Mouse (Mus musculus) hematopoietic stem cell, adult 5-6 weeks (primary cell): ENCODE measurements around the gene Ipo7. TPM values are rescaled to one million over a fixed set of nuclear protein-coding genes. Genes with fewer than 3 reads are reported as not detected.
A peak's percentile ranks its signal among the peaks of the same experiment; 100 is the strongest.
"Not testable (repeated sequence)": the region's sequence is repeated elsewhere in the genome, so short reads cannot be mapped to it uniquely, and the experiment has no call there.

Source experiments
- ATAC-seq, 2 experiments: fragments of 125-278 bp in 1 of 2; replicated peaks in 1 of 2; 2 replicates each; pipeline ENCODE4 v1.8.0; 2016 to 2017; ENCODE audit warnings: inconsistent platforms in 2 of 2, mild to moderate bottlenecking in 2 of 2, moderate number of reproducible peaks in 2 of 2, low read depth in 1 of 2, moderate TSS enrichment in 1 of 2; ENCODE audit not compliant: low FRiP score in 2 of 2, poor library complexity in 2 of 2, severe bottlenecking in 2 of 2, insufficient read depth in 1 of 2, low TSS enrichment in 1 of 2
- total RNA-seq: library from RNA; stranded (forward); fragments of 172-1452, 232-1000 nt; gene quantifications from 2 replicates; pipeline ENCODE4 v1.2.3, GENCODE M21; 2017

Gene Ipo7
- total RNA-seq: 205 and 310 TPM in 2 replicates

DNA sequence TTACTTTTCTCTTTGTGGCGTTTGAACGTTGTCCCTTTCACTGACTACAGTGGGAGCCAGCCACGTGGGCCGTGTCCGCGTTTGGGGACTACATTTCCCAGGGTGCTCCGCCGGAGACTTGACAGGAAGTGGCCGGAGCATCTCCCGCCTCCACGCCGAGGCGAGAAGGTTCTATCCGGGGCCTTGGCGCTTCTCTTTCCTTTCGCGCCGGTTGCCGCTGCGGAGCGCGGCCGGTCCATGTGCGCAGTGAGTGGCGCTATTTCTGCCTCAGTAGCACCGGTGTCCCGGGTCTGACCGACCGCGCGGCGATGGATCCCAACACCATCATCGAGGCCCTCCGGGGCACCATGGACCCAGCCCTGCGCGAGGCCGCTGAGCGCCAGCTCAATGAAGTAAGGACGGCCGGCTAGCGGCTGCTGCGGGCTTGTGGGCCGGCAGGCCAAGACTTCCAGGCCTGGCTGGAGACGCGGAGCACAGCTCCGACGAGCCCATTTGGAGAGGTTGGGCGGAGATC is at the start of gene Ipo7:
Gene Ipo7 (plus strand): TSS at position 158 of the 514 bp plus-strand sequence.
- peak; percentile 99 for ATAC-seq

DNA sequence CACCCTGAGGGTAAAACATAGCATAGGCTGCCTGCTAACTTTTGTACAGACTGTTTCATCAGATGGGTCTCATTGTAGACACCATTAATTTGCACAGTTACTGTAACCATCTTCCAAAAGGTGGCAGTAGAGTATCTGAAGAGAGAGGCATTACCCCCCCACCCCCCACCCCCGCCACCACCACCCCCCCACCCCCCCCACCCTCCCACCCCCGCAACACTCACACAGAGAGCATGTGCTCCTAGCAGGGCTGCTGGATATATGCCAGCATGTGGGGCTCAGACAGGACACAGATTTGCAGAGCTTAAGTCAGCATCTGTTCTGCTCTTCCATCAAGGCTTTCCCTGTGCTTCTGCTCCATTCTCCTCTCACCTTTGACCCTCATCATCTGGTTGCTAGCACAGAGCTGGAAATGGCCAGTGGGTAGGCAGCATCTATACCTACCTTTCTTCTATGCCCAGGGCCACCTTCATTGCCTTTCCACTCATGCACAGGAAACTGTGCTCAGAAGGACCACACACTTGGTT is 49.1 kb upstream of the Ipo7 start:
- ATAC-seq: no peak

DNA sequence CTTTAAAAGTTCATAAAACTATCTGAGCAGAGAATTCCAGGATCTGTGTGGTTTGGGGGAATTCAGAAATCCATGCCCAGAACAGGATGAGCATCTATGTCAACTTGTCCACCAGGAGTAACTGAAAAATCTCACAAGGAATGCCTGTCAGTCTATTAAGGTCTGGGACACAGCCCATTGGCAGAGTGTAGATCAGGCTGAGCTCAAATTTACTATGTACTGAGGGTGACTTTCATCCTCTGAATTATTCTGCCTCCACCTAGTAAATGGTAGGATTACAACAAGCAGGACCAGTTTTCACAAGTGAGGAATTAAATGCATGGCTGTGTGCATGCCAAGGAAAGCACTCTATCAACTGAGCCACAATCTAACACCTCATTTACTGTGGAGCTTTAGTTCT is 48.5 kb upstream of the Ipo7 start:
- no peak for ATAC-seq

DNA sequence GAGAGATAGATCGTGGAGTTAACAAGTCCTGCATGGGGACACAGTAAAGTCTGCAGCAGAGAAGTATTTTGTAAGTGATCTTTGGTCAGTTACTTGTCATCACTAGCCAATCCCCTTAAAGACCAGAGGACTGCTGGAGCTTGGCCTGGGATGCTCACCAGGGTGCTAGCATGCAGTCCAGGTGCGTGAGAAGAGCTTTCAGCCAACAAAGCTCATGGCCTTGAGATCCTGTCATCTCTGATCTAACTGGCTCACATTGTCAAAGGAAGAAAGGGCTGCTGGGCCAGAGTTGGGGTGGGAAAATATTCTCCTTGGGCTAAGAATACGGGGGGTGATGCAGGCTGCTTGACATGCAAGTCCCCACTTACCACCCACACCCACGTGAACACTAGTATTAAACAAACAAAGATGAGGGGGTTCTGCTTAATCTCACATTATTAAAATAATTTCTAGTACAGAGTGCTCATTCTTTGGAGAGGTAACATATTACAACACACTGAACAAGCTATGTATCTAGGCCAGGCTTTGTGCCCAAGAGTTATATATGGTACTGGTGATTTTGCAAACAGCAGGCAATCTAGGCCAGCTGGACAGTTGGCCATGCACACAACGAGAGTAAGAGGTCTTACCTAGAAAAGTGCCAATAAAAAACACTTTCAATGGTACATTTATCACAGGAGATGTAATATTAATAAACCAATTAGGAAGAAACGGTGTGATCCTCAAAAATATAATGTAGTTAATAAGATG is 41.9 kb upstream of the Ipo7 start:
- ATAC-seq: no peak

DNA sequence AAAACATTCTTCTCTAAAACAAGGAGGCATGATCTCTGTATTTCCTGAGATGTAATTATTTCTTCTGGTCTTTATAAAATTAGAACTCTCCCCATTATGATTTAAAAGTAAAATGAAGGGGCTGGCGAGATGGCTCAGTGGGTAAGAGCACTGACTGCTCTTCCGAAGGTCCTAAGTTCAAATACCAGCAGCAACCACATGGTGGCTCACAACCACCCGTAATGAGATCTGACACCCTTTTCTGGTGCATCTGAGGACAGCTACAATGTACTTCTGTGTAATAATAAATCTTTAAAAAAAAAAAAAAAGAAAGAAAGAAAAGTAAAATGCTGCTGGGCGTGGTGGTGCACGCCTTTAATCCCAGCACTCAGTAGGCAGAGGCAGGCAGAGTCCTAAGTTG is 40.9 kb upstream of the Ipo7 start:
- not testable (repeated sequence) for ATAC-seq

DNA sequence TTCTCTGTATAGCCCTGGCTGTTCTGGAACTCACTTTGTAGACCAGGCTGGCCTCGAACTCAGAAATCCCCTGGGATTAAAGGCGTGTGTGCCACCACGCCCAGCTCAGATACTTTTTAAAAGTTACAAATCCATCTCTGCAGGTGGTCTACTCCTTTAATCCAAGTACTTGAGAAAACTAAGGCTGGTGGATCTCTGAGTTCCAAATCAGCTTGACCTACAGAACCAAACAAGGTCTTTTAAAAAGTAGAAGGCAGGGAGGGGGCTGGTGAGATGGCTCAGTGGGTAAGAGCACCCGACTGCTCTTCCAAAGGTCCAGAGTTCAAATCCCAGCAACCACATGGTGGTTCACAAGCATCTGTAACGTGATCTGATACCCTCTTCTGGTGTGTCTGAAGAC is 33.5 kb upstream of the Ipo7 start:
- ATAC-seq: not testable (repeated sequence)

DNA sequence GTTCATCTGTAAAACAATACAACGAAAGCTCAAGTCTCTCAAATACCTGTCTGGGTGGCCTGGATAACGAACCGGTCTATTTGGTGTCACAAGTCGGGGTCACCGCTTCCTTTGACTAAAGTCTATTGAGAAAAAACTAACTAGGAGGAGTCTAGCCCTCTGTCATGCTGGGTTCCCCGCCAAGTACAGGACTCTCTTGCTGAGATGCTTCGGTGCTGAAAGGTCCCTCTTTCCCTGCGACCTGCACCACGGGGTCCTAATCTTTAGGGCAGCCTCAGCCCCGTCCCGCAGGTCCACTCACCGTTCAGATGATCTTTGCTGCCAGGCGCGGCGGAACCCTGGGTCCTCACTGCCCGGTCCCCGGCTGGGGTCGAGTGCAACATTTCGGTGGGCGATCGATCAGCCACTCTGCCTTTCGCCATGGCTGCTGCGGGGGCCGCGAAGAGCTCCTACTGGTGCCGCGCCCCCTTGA is 32.4 kb upstream of the Ipo7 start:
- peak in 1 of 2 experiments; percentile 12; a peak in 2 of 4 replicates for ATAC-seq

DNA sequence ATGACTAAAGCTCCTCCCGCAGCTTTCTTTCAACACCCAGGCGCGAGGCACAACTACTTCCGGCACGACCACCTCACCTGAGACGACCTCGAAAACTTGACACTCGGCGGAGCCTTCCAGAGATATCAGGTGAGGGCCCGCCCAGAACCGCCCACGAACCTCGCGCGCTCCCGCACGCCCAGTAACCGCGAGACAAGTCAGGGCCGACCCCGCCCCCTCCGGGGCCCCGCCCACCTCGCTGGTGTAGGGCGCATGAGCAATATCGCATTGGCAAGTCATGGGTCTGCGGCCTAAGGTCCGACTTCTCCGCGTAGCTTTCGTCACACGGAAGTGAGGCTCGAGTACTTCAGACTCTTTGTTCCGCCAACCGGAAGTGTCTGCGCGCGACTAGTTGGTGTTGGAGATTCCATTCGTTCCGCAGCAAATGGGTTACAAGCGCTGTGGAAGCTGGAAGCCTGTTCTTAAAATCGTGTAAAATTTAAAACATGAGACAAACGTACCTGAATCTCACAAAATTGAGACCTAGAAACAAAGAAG is 31.9 kb upstream of the Ipo7 start:
- ATAC-seq: peak; percentile 99

DNA sequence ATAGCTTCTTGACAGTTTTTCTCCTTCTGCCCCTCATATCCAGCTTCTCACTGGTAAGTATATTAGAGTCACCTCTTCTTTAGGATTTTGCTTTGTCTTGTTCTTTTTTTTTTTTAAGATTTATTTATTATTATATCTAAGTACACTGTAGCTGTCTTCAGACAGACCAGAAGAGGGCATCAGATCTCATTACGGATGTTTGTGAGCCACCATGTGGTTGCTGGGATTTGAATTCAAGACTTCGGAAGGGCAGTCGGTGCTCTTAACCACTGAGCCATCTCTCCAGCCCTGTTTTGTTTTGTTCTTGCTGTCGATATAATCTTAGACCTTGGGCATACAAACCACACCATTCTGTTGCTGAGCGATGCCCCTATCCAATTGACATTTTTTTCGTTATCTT is 31.3 kb upstream of the Ipo7 start, which contains the start of gene Tmem41b:
Gene Tmem41b (minus strand): TSS at position 155 of the 400 bp plus-strand sequence.
- not testable (repeated sequence) for ATAC-seq

DNA sequence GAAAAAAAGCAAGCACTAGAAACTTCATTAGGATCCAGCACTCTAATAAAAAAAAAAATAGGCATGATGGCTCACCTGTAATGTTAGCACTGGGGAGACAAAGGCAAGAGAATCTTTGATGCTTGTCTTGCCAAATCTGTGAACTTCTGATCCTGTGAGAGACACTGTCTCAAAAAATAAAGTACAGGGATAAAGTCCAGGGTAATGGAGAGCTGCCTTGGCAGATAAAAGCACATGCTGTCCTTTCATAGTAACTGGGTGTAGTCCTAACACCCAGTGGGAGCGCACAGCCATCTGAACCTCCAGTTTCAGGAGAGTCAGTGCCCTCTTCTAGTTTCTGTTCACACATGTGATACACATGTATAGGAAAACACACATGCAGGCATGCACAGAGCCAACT is 26.8 kb upstream of the Ipo7 start:
- ATAC-seq: no peak

DNA sequence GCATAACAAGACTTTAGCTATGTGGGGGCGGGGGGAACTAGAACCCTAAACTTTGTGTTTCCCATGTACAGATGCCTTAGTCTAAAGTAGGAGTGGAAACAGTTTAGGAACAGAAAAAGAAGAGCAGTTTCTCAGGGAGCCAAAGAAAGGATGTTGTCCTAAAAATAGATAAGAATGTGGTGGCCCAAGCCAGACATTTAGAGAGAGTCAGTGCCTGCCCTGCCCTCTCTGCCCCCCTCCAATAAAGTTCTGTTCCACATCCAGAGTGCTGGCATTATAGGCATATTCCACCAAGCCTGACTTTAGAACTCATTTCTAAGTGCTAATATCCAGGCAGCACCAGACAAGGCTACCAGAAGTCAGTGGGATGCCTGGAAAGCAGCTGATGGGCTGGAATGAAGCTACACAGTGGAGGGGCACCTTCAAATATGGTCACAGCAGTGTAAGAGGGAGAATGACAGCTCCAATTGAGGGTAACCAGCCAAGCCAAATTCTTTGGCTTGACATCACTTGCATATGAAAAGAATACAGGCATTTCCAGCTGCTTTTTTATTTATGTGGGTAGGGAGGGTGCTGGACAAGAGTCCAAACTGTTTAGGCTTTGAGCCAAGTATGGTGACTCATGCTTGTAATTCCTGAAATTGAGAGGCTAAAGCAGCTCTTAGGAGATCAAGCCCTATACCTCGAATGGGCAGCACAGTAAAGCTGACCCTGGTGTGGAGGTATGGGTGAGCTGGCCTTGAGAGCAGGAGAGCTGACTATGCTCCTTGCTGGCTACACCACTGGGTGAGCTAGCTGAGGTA is 24.7 kb upstream of the Ipo7 start:
- no peak for ATAC-seq

DNA sequence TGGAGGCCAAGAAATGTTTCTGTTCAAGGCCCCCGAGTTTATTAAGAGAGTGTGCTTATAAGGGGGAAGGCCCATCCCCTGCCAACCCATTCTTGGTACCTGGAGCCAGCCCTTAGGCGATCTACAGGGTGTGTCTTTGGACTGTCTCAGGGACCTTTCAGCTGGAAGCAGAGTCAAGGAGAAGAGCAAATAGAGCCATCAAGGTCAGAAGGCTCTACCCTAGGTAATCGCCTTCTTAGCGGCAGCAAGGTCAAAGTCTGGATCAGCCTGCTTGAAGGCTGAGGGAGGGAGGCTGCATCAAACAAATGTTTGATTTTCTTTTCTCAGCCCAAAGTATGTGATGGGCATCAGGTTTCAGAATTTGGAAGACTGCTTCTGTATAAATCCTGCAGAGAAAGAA is 19.7 kb upstream of the Ipo7 start:
- ATAC-seq: no peak

DNA sequence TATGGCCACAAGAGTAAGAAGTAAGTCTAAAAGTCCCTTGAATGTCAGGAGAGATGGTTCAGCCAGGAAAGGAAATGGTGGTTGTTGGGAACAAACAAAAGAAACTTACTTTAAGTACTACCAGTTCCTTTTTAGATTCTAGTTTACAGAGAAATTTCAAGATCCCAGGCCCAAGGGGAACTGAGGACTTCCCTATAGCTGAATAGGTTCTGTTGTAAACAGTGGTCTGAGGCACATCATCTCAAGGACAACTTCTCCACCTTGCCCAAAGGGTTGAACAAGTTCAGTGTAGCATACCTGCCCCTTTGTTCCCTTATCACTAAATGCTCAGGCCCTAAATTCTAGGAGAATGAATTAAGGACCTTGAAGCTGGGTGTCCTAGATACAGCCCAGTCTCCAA is 16.0 kb upstream of the Ipo7 start:
- ATAC-seq: peak in 1 of 2 experiments; percentile 38; a peak in 1 of 4 replicates

DNA sequence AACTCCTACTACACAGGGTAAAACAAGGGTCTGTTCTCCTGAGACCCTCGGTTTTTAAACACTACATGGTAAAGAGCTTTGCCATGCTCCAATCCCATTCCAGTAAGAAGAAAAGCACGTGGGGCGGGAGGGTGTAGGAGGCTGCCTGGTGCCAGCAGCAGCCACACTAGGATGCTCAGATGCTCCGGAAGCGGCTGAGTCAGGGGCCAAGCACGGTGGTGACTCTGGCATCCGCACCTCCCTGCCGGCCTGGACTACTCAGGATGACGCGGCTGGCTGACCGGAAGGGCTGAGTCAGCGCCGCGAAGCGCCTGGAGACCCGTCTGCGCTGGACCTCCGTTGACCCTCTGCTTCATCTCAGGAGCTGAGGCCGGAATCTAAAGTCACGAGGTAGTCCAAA is 15.1 kb upstream of the Ipo7 start:
- no peak; a peak in 1 of 4 replicates for ATAC-seq

DNA sequence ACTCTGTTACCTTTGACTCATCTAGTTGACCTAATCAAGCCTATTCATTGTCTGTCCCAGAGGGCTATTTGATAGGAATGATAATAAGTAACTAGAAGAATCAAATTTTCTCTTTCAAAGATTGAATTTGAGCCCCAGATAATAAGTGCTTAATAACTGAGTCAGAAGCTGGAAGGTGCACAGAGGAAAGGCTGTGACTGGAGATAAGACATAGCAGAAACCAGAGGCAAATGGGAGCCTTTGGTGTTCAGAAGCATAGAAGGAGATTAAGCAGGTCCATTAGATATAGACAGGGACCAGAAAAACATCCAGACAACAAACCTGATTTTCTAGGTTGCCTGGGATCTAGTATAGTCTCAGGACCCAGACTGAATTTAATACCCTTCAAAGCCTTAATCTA is 12.1 kb upstream of the Ipo7 start:
- no peak for ATAC-seq

DNA sequence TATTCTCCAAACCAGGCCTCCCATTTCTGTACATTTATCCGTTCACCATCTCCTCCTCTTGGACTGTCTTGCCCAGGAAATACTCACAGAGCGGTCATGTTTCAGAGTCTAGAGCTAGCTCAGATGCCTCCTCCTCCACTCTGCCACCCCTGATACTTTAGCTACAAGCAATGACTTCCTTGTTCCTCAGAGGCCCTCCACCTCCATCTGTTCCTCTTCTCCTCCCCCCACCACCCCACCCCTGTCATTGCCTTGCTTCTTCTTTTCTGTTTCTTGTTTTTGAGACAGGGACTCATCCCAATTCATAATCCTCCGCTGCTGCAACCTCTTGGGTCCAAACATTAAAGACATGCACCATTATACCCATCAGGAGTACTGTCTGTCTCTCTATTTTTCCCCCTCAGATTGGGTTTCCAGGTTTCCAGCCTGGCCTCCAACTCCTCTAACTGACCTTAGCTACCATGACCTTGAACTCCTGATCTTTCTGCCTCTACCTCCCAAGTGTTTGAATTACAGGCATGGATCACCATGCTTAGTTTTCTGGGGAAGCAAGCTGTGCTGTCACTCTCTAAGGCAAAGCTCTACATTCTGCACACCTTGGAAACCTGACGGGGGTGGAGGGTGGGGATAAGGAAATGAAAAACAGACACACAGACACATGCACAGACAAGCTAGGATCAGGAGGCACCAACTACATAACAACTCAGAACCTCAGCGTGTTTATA is 11.4 kb upstream of the Ipo7 start:
- peak; percentile 53 to 70; a peak in 2 of 4 replicates for ATAC-seq

DNA sequence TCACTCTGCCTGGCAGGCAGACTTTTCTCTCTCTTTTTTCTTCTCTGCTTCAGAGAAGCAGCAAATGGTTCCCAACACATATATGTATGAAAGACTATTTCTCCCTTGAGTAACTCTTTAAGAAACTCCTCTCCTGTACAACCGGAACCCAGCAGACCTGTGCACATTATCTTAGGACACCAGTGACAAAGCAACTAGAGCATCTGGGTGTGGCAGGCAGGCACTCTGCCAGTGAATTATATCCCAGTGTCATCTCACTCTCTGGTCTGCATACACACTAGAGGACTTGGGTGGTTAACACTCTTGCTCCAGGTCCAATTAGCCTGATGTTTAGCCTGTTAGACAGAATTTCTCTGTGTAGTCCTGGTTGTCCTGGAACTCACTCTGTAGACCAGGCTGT is 9.6 kb upstream of the Ipo7 start:
- ATAC-seq: no peak
